Mouse (Mus musculus): ENCODE data around the gene Tiparp. TPM values are rescaled to one million over a fixed set of nuclear protein-coding genes. Genes with fewer than 3 reads are reported as not detected.

Gene Tiparp
- polyA plus RNA-seq (2021; fragmentation: Nextera tagmentation), result 8.1 and 10.4 TPM in 2 replicates
- long read RNA-seq, experiment 1, full-length matches to known transcripts, result 111 of 176 reads
- long read RNA-seq, experiment 1, partial matches to known transcripts, result 62 of 176 reads
- long read RNA-seq, experiment 1, other reads (novel, unspliced or antisense), result 3 of 176 reads
- long read RNA-seq, experiment 2, full-length matches to known transcripts, result 4 of 13 reads
- long read RNA-seq, experiment 2, partial matches to known transcripts, result 8 of 13 reads
- long read RNA-seq, experiment 2, other reads (novel, unspliced or antisense), result 1 of 13 reads

DNA sequence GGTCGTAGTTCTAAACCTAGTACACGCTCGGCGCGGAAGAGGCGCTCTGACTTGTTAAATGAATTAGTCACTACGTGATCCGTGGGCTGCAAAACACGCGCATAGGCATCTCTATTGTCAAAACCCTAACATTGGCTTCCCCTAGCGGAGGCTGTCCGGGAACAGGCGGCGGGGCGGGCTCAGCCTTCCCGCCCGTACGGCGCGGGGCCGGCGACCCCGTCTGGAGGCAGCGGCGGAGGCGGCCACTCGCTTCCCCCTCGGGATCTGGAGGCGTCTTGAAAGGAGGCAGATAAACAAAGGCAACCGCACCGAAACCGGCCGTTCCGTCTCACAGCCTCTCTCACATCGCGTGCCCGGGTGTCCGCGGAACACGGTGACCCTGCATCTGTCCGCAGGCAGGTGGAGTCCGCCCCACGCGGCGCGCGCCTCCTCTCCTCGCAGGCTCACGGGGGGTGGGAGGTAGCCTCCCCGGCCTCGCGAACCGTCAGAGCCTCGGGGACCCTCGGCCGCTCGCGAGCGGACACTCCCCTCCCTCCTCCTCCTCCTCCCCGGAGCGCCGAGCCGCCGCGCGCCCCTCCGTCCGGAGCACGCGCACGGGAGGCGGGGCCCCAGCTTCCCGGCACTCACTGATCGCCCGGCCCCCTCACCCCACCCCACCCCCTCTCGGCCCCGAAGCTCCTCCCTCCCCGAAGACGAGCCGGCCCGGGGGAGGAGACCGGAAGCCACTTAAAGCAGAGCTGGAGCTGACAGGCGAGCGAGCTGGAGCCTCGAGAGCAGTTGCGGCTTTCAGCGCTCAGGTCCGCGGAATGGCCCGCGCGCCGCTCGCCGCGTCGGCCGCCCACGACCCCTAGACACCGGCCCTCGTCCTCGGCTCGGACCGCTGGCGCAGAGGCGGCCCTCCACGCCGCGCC lies at the start of gene Tiparp:
Tiparp (plus strand) TSS at position 720 of the 911 bp plus-strand sequence.

Other genes with a start within 250 kb of the Tiparp start
- gene Ssr3, start 135.8 kb upstream of the Tiparp start, polyA plus RNA-seq (2021; fragmentation: Nextera tagmentation), result 79.0 and 96.0 TPM in 2 replicates
- gene Lekr1, start 137.8 kb downstream of the Tiparp start, polyA plus RNA-seq (2021; fragmentation: Nextera tagmentation), result 3.4 and 3.5 TPM in 2 replicates

Data from left cerebral cortex, adult 6 months (tissue).